Mouse (Mus musculus) brain, embryonic 14.5 days (tissue): ENCODE data around the gene H2afv.

Experiments
- CTCF ChIP-seq: fragments of 200-500 bp; IDR thresholded peaks from 2 replicates; pipeline ENCODE4 v1.5.1; 2012; ENCODE audit warnings: inconsistent platforms, mild to moderate bottlenecking, moderate library complexity, borderline replicate concordance; ENCODE audit not compliant: insufficient read depth, insufficient read length; ENCODE audit errors: extremely low read depth
- POLR2A ChIP-seq: fragments of 200-500 bp; IDR thresholded peaks from 2 replicates; pipeline ENCODE4 v1.6.1; 2012; ENCODE audit warnings: mild to moderate bottlenecking, inconsistent platforms, borderline replicate concordance; ENCODE audit not compliant: poor library complexity, insufficient read depth, insufficient read length, severe bottlenecking; ENCODE audit errors: extremely low read depth

DNA sequence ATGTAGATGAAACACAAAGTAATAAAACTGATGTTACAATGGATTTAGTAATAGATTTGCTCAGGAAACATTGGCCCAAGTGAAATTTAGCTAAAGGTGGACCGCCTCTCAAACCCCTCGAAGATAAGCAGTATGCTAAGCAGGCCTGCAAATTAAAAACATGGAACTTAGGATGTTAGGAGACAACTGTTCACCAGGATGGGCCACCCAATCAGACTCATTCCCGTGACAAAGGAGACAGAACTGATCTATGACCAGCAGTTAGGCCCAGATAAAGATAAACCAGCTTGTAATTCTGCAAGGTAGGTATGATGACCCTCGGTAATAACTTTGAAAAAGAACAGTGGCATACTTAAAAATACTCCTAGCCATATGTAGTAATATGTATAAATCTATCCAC lies 1.1 kb downstream of the H2afv start:
- TF ChIP-seq POLR2A, result no peak
- TF ChIP-seq CTCF, result no peak
